Mouse (Mus musculus): ENCODE measurements at regions not wholly inside any gene's neighbourhood (a gene's known extent, or its start where the extent isn't known, plus 50 kb on each side); places are given as distances from the start of the nearest gene placed in this dataset.

GRCm38 (mm10) chr13:3752334-3752733 is 51.8 kb downstream of the Calml3 start:
- H3K4me1 ChIP-seq (replicated peaks): peaks cover 9% of the 10 kb centered on the region; the same call in 1 of the 2 replicates
- no peak overlapping the region for H3K9ac ChIP-seq
- 83% methylated on average over 5 of the region's 5 CpGs for WGBS
- no peaks in the 10 kb centered on the region for H3K36me3 ChIP-seq
- H3K27me3 ChIP-seq: no peaks in the 10 kb centered on the region
- no peak overlapping the region for H3K4me3 ChIP-seq
- no peak overlapping the region for H3K4me2 ChIP-seq
- ATAC-seq (replicated peaks; ENCODE audit: insufficient number of reproducible peaks, insufficient read depth, low FRiP score, low read depth): no peak
- no peak overlapping the region for H3K27ac ChIP-seq
- H3K9me3 ChIP-seq (replicated peaks): no peaks in the 10 kb centered on the region

GRCm38 (mm10) chr13:3751222-3751621 is 52.9 kb downstream of the Calml3 start:
- ATAC-seq (replicated peaks; ENCODE audit: insufficient number of reproducible peaks, insufficient read depth, low FRiP score, low read depth): no peak
- 77% methylated on average over 1 of the region's 1 CpGs for WGBS
- no peak overlapping the region for H3K9ac ChIP-seq
- H3K9me3 ChIP-seq (replicated peaks): no peaks in the 10 kb centered on the region
- no peaks in the 10 kb centered on the region for H3K36me3 ChIP-seq
- H3K27ac ChIP-seq: 0 out of 2 replicates have a peak overlapping the region, but pooled peaks have one; percentile 13
- H3K27me3 ChIP-seq: no peaks in the 10 kb centered on the region
- no peak overlapping the region for H3K4me2 ChIP-seq
- peaks cover 11% of the 10 kb centered on the region for H3K4me1 ChIP-seq (replicated peaks)
- no peak overlapping the region for H3K4me3 ChIP-seq

- H3K4me1 ChIP-seq (replicated peaks): peaks cover 11% of the 10 kb centered on the region
- 50% methylated on average over 1 of the region's 1 CpGs for WGBS
- no peaks in the 10 kb centered on the region for H3K27me3 ChIP-seq
- no peak overlapping the region for H3K4me3 ChIP-seq
- ATAC-seq (replicated peaks; ENCODE audit: insufficient number of reproducible peaks, insufficient read depth, low FRiP score, low read depth): peak; percentile 53
- H3K4me2 ChIP-seq: no peak overlapping the region
- H3K9me3 ChIP-seq (replicated peaks): no peaks in the 10 kb centered on the region
- 0 out of 2 replicates have a peak overlapping the region, but pooled peaks have one; percentile 13 for H3K27ac ChIP-seq
- H3K36me3 ChIP-seq: no peaks in the 10 kb centered on the region
- no peak overlapping the region for H3K9ac ChIP-seq
Measured at GRCm38 (mm10) chr13:3750756-3751155, 53.4 kb downstream of the Calml3 start.

GRCm38 (mm10) chr13:3749646-3750045 is 54.5 kb downstream of the Calml3 start:
- 0 out of 2 replicates have a peak, but pooled peaks have one; percentile 24 for ATAC-seq (replicated peaks; ENCODE audit: insufficient number of reproducible peaks, insufficient read depth, low FRiP score, low read depth)
- Histone ChIP-seq H3K27me3 (no peaks in the 10 kb centered on the region), H3K36me3 (no peaks in the 10 kb centered on the region), H3K27ac (no peak overlapping the region), H3K9me3 (replicated peaks) (no peaks in the 10 kb centered on the region), H3K4me3 (no peak overlapping the region), H3K9ac (no peak overlapping the region), H3K4me1 (replicated peaks) (peaks cover 11% of the 10 kb centered on the region), H3K4me2 (no peak overlapping the region)
- WGBS: 76% methylated on average over 3 of the region's 3 CpGs

GRCm38 (mm10) chr13:3748859-3749258 is 55.3 kb downstream of the Calml3 start:
- H3K4me2 ChIP-seq: no peak overlapping the region
- WGBS: 91% methylated on average over 5 of the region's 5 CpGs
- H3K27ac ChIP-seq: no peak overlapping the region
- H3K4me3 ChIP-seq: no peak overlapping the region
- H3K36me3 ChIP-seq: no peaks in the 10 kb centered on the region
- peaks cover 16% of the 10 kb centered on the region for H3K4me1 ChIP-seq (replicated peaks)
- H3K9me3 ChIP-seq (replicated peaks): no peaks in the 10 kb centered on the region
- ATAC-seq (replicated peaks; ENCODE audit: insufficient number of reproducible peaks, insufficient read depth, low FRiP score, low read depth): no peak
- no peak overlapping the region for H3K9ac ChIP-seq
- no peaks in the 10 kb centered on the region for H3K27me3 ChIP-seq

- ATAC-seq (replicated peaks; ENCODE audit: insufficient number of reproducible peaks, insufficient read depth, low FRiP score, low read depth): no peak
- Histone ChIP-seq H3K4me1 (replicated peaks) (peaks cover 36% of the 10 kb centered on the region), H3K27me3 (no peaks in the 10 kb centered on the region), H3K4me2 (no peak overlapping the region), H3K36me3 (no peaks in the 10 kb centered on the region), H3K9ac (no peak overlapping the region), H3K27ac (no peak overlapping the region), H3K9me3 (replicated peaks) (no peaks in the 10 kb centered on the region), H3K4me3 (no peak overlapping the region)
- WGBS: 64% methylated on average over 10 of the region's 10 CpGs
Measured at GRCm38 (mm10) chr13:3746524-3746923, 57.6 kb downstream of the Calml3 start.

GRCm38 (mm10) chr13:3744870-3745269 is 59.2 kb downstream of the Calml3 start:
- H3K9me3 ChIP-seq (replicated peaks): no peaks in the 10 kb centered on the region
- H3K4me3 ChIP-seq: no peak overlapping the region
- H3K27me3 ChIP-seq: no peaks in the 10 kb centered on the region
- no peak overlapping the region for H3K9ac ChIP-seq
- H3K36me3 ChIP-seq: no peaks in the 10 kb centered on the region
- no peak overlapping the region for H3K4me2 ChIP-seq
- ATAC-seq (replicated peaks; ENCODE audit: insufficient number of reproducible peaks, insufficient read depth, low FRiP score, low read depth): no peak
- 86% methylated on average over 3 of the region's 3 CpGs for WGBS
- peaks cover 30% of the 10 kb centered on the region for H3K4me1 ChIP-seq (replicated peaks)
- H3K27ac ChIP-seq: no peak overlapping the region

- no peak overlapping the region for H3K27ac ChIP-seq
- no peaks in the 10 kb centered on the region for H3K27me3 ChIP-seq
- WGBS: 79% methylated on average over 6 of the region's 6 CpGs
- ATAC-seq (replicated peaks; ENCODE audit: insufficient number of reproducible peaks, insufficient read depth, low FRiP score, low read depth): no peak
- H3K4me3 ChIP-seq: no peak overlapping the region
- no peak overlapping the region for H3K4me2 ChIP-seq
- peaks cover 27% of the 10 kb centered on the region for H3K4me1 ChIP-seq (replicated peaks)
- H3K36me3 ChIP-seq: no peaks in the 10 kb centered on the region
- no peak overlapping the region for H3K9ac ChIP-seq
- no peaks in the 10 kb centered on the region for H3K9me3 ChIP-seq (replicated peaks)
Measured at GRCm38 (mm10) chr13:3743692-3744457, 60.2 kb downstream of the Calml3 start.

GRCm38 (mm10) chr13:3742763-3743401 is 61.2 kb downstream of the Calml3 start:
- no peaks in the 10 kb centered on the region for H3K9me3 ChIP-seq (replicated peaks)
- H3K27ac ChIP-seq: peak overlapping the region; percentile 46
- WGBS: 32% methylated on average over 4 of the region's 4 CpGs
- H3K9ac ChIP-seq: no peak overlapping the region
- peak; percentile 51 for ATAC-seq (replicated peaks; ENCODE audit: insufficient number of reproducible peaks, insufficient read depth, low FRiP score, low read depth)
- H3K27me3 ChIP-seq: no peaks in the 10 kb centered on the region
- H3K36me3 ChIP-seq: no peaks in the 10 kb centered on the region
- H3K4me3 ChIP-seq: no peak overlapping the region
- no peak overlapping the region for H3K4me2 ChIP-seq
- peaks cover 27% of the 10 kb centered on the region for H3K4me1 ChIP-seq (replicated peaks)

GRCm38 (mm10) chr13:3742094-3742730 is 61.9 kb downstream of the Calml3 start:
- no peak overlapping the region for H3K4me3 ChIP-seq
- H3K27me3 ChIP-seq: no peaks in the 10 kb centered on the region
- peak overlapping the region; percentile 46 for H3K27ac ChIP-seq
- ATAC-seq (replicated peaks; ENCODE audit: insufficient number of reproducible peaks, insufficient read depth, low FRiP score, low read depth): peak; percentile 65
- WGBS: 41% methylated on average over 2 of the region's 2 CpGs
- no peak overlapping the region for H3K9ac ChIP-seq
- no peaks in the 10 kb centered on the region for H3K9me3 ChIP-seq (replicated peaks)
- no peaks in the 10 kb centered on the region for H3K36me3 ChIP-seq
- H3K4me1 ChIP-seq (replicated peaks): peaks cover 27% of the 10 kb centered on the region
- no peak overlapping the region for H3K4me2 ChIP-seq

GRCm38 (mm10) chr13:3730699-3731021 is 73.5 kb downstream of the Calml3 start:
- Histone ChIP-seq H3K36me3 (no peaks in the 10 kb centered on the region), H3K27me3 (no peaks in the 10 kb centered on the region), H3K4me1 (replicated peaks) (peaks cover 12% of the 10 kb centered on the region; the same call in 1 of the 2 replicates), H3K4me2 (no peak overlapping the region), H3K9ac (no peak overlapping the region), H3K4me3 (no peak overlapping the region), H3K9me3 (replicated peaks) (no peaks in the 10 kb centered on the region), H3K27ac (0 out of 2 replicates have a peak overlapping the region, but pooled peaks have one; percentile 1)
- WGBS: 26% methylated on average over 2 of the region's 2 CpGs
- no peak for ATAC-seq (replicated peaks; ENCODE audit: insufficient number of reproducible peaks, insufficient read depth, low FRiP score, low read depth)

All from heart, embryonic 15.5 days (tissue).